Mouse (Mus musculus): ENCODE measurements at regions not wholly inside any gene's neighbourhood (a gene's known extent, or its start where the extent isn't known, plus 50 kb on each side); places are given as distances from the start of the nearest gene placed in this dataset.

DNA sequence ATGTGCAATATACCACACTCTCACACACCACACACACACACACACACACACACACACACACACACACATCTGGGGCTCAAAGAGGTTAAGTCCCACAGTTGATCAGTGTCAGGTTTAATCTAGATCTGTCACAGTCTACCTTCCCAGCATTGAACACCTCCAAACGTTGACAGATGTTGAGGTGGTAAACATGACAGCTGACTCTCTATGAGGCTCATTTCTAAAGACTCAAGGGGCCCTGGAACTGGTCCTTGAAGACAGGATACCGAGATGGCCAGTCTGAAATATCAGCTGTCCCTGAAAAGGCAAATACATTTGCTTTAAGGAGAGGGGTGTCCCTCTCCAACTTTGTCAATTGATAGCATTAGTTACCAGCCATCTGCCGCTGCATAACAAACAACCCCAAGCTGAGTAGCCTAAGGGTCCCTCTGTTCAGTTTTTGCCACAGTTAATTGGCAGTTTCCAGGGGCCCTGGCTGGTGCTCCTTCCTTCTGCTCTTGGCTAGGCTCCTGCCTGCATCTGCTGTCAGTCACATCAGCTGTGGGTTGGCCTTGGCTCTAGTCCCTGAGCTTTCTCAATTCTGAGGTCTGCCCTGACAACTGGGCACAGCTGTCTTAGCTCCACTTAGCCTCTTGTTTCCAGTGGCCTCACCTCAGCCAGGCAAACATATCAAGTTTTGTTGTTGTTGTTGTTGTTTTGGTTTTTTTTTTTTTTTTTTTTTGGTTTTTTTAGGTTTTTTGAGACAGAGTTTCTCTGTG, 73.5 kb upstream of the Ctnnb1 start:
- no peaks in the 10 kb centered on the region for H3K4me1 ChIP-seq (replicated peaks; ENCODE audit: control insufficient read depth, insufficient read depth, low read length)
- H3K9ac ChIP-seq (ENCODE audit: low read depth, low read length), result no peak overlapping the region
- ATAC-seq (replicated peaks; ENCODE audit: low FRiP score), result no peak
- WGBS, result 68% methylated on average over 3 of the region's 3 CpGs
- no peak overlapping the region for H3K27ac ChIP-seq (ENCODE audit: low read depth, low read length)
- H3K36me3 ChIP-seq (ENCODE audit: control insufficient read depth, insufficient read depth, low read length), result no peaks in the 10 kb centered on the region
- H3K4me2 ChIP-seq, result no peak overlapping the region
- DNase-seq (ENCODE audit: low spot score), result no peak
- no peaks in the 10 kb centered on the region for H3K27me3 ChIP-seq (replicated peaks; ENCODE audit: control insufficient read depth, insufficient read depth, low read length)
- no peak overlapping the region for H3K4me3 ChIP-seq (ENCODE audit: low read depth, low read length)
- H3K9me3 ChIP-seq (ENCODE audit: control insufficient read depth, low read length), result no peaks in the 10 kb centered on the region

DNA sequence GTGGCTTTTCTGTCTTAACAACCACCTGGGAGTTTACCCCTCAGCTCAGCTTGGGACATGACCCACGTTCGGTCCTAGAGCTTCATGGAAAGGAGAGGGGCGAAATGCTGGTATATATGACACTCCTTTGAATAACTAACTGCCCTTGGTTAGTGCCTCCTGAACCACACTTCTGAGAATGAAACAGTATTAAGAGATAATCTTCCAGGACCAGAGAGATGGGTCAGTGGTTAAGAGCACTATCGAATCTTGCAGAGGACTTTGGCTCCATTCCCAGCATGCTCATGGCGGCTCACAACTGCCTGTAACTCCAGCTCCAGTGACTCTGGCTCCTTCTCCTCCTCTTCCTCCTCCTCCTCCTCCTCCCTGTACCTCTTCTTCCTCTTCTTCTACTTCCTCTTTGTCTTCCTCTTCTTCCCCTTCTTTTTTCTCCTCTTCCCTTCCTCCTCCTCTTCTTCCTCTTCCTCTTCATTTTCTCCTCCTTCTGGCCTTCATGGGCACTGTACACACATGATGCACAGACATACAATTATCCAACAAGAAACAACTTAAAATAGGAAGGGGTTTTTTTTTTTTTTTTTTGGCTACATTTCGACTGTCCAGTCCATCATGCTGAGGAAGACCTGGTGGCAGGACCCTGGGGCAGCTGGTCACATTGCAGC, 71.0 kb upstream of the Ctnnb1 start:
- no peaks in the 10 kb centered on the region for H3K27me3 ChIP-seq (replicated peaks; ENCODE audit: control insufficient read depth, insufficient read depth, low read length)
- no peak for ATAC-seq (replicated peaks; ENCODE audit: low FRiP score)
- no peak for DNase-seq (ENCODE audit: low spot score)
- H3K9ac ChIP-seq (ENCODE audit: low read depth, low read length), result no peak overlapping the region
- no peak overlapping the region for H3K4me3 ChIP-seq (ENCODE audit: low read depth, low read length)
- no peak overlapping the region for H3K27ac ChIP-seq (ENCODE audit: low read depth, low read length)
- no peaks in the 10 kb centered on the region for H3K9me3 ChIP-seq (ENCODE audit: control insufficient read depth, low read length)
- 78% methylated on average over 6 of the region's 6 CpGs for WGBS
- H3K4me1 ChIP-seq (replicated peaks; ENCODE audit: control insufficient read depth, insufficient read depth, low read length), result no peaks in the 10 kb centered on the region
- no peak overlapping the region for H3K4me2 ChIP-seq
- H3K36me3 ChIP-seq (ENCODE audit: control insufficient read depth, insufficient read depth, low read length), result no peaks in the 10 kb centered on the region

GRCm38 (mm10) chr9:120860969-120861595, 67.9 kb upstream of the Ctnnb1 start:
- no peaks in the 10 kb centered on the region for H3K9me3 ChIP-seq (ENCODE audit: control insufficient read depth, low read length)
- H3K4me3 ChIP-seq (ENCODE audit: low read depth, low read length), result no peak overlapping the region
- H3K9ac ChIP-seq (ENCODE audit: low read depth, low read length), result no peak overlapping the region
- no peaks in the 10 kb centered on the region for H3K4me1 ChIP-seq (replicated peaks; ENCODE audit: control insufficient read depth, insufficient read depth, low read length)
- WGBS, result 71% methylated on average over 8 of the region's 8 CpGs
- no peak overlapping the region for H3K4me2 ChIP-seq
- no peaks in the 10 kb centered on the region for H3K27me3 ChIP-seq (replicated peaks; ENCODE audit: control insufficient read depth, insufficient read depth, low read length)
- no peaks in the 10 kb centered on the region for H3K36me3 ChIP-seq (ENCODE audit: control insufficient read depth, insufficient read depth, low read length)
- ATAC-seq (replicated peaks; ENCODE audit: low FRiP score) (no peak), DNase-seq (ENCODE audit: low spot score) (no peak)
- H3K27ac ChIP-seq (ENCODE audit: low read depth, low read length), result no peak overlapping the region

- Histone ChIP-seq H3K4me3 (ENCODE audit: low read depth, low read length) (no peak overlapping the region), H3K4me1 (replicated peaks; ENCODE audit: control insufficient read depth, insufficient read depth, low read length) (no peaks in the 10 kb centered on the region), H3K9me3 (ENCODE audit: control insufficient read depth, low read length) (no peaks in the 10 kb centered on the region), H3K4me2 (no peak overlapping the region), H3K27ac (ENCODE audit: low read depth, low read length) (no peak overlapping the region), H3K9ac (ENCODE audit: low read depth, low read length) (no peak overlapping the region), H3K27me3 (replicated peaks; ENCODE audit: control insufficient read depth, insufficient read depth, low read length) (no peaks in the 10 kb centered on the region), H3K36me3 (ENCODE audit: control insufficient read depth, insufficient read depth, low read length) (no peaks in the 10 kb centered on the region)
- DNase-seq (ENCODE audit: low spot score), result no peak
- WGBS, result 77% methylated on average over 12 of the region's 12 CpGs
- no peak for ATAC-seq (replicated peaks; ENCODE audit: low FRiP score)
Measured at GRCm38 (mm10) chr9:120861788-120862345, 67.1 kb upstream of the Ctnnb1 start.

DNA sequence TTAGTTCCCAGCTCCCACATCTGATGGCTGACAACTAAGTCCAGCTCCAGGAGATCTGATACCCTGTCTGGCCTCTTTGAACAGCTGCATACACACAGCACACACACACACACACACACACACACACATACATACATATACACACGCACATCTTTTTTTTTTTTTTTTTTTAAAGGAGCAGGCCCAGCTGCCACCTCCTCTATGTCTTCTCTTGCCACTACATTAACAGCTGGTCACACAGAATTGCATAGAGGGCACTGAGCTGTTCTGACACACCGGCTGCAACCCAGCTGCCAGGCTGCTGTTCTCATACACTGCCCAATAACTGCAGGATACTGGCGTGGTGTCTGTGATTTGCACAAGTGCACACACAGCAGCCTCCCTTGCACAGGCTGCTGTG, 64.6 kb upstream of the Ctnnb1 start:
- no peak for ATAC-seq (replicated peaks; ENCODE audit: low FRiP score)
- DNase-seq (ENCODE audit: low spot score), result no peak
- no peaks in the 10 kb centered on the region for H3K36me3 ChIP-seq (ENCODE audit: control insufficient read depth, insufficient read depth, low read length)
- H3K4me1 ChIP-seq (replicated peaks; ENCODE audit: control insufficient read depth, insufficient read depth, low read length), result no peaks in the 10 kb centered on the region
- H3K27me3 ChIP-seq (replicated peaks; ENCODE audit: control insufficient read depth, insufficient read depth, low read length), result no peaks in the 10 kb centered on the region
- H3K9me3 ChIP-seq (ENCODE audit: control insufficient read depth, low read length), result no peaks in the 10 kb centered on the region
- H3K9ac ChIP-seq (ENCODE audit: low read depth, low read length), result no peak overlapping the region
- H3K4me3 ChIP-seq (ENCODE audit: low read depth, low read length), result no peak overlapping the region
- H3K4me2 ChIP-seq, result no peak overlapping the region
- WGBS, result 70% methylated on average over 3 of the region's 3 CpGs
- no peak overlapping the region for H3K27ac ChIP-seq (ENCODE audit: low read depth, low read length)

DNA sequence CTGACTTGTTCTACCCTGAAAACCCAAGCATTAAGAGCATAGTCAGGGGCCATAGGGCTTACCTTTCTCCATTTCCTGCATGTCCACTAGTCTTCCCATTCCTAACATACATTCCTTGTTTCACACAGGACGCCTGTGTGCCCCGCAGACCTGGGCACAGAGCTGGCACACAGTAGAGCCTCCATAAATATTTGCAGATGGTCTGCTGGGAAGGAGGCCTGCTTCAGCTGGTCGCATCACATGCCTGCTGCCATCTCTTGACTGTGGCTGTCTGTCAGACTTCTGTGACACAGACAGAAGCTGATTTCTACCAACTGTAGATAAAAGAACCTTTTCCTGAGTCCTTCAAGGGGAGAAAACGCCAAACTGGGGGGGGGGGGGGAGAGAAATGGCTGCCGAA, 62.8 kb upstream of the Ctnnb1 start:
- Histone ChIP-seq H3K4me1 (replicated peaks; ENCODE audit: control insufficient read depth, insufficient read depth, low read length) (no peaks in the 10 kb centered on the region), H3K9ac (ENCODE audit: low read depth, low read length) (no peak overlapping the region)
- WGBS, result 64% methylated on average over 5 of the region's 5 CpGs

DNA sequence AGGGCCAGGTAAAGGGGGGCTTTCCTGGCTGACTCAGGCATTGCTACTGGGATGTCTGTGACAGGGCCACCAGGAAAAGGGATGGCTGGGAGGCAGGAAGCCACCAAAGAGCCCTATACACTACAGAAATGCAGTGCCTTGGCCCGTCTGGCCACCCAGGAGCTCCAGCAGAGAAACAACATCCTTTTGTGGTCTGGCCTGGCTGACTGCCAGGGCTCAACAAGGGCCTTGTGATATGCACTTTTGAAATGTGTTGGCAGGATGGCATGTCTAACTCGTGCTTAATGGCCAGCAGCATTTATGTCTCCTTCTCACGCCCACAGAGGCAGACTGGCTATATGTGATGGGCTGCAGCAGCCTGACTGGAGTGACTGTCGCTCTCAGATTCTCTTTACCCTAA, 62.3 kb upstream of the Ctnnb1 start:
- Histone ChIP-seq H3K36me3 (ENCODE audit: control insufficient read depth, insufficient read depth, low read length) (no peaks in the 10 kb centered on the region), H3K4me2 (no peak overlapping the region), H3K27ac (ENCODE audit: low read depth, low read length) (no peak overlapping the region), H3K9ac (ENCODE audit: low read depth, low read length) (no peak overlapping the region), H3K4me1 (replicated peaks; ENCODE audit: control insufficient read depth, insufficient read depth, low read length) (no peaks in the 10 kb centered on the region), H3K9me3 (ENCODE audit: control insufficient read depth, low read length) (no peaks in the 10 kb centered on the region), H3K27me3 (replicated peaks; ENCODE audit: control insufficient read depth, insufficient read depth, low read length) (no peaks in the 10 kb centered on the region), H3K4me3 (ENCODE audit: low read depth, low read length) (no peak overlapping the region)
- WGBS, result 43% methylated on average over 4 of the region's 4 CpGs
- DNase-seq (ENCODE audit: low spot score), result no peak
- ATAC-seq (replicated peaks; ENCODE audit: low FRiP score), result no peak

More for the DNA sequence above, 62.8 kb upstream of the Ctnnb1 start:
- H3K27ac ChIP-seq (ENCODE audit: low read depth, low read length), result no peak overlapping the region
- DNase-seq (ENCODE audit: low spot score) (no peak), ATAC-seq (replicated peaks; ENCODE audit: low FRiP score) (no peak)
- H3K36me3 ChIP-seq (ENCODE audit: control insufficient read depth, insufficient read depth, low read length), result no peaks in the 10 kb centered on the region
- H3K9me3 ChIP-seq (ENCODE audit: control insufficient read depth, low read length), result no peaks in the 10 kb centered on the region
- H3K27me3 ChIP-seq (replicated peaks; ENCODE audit: control insufficient read depth, insufficient read depth, low read length), result no peaks in the 10 kb centered on the region
- no peak overlapping the region for H3K4me2 ChIP-seq
- H3K4me3 ChIP-seq (ENCODE audit: low read depth, low read length), result no peak overlapping the region

DNA sequence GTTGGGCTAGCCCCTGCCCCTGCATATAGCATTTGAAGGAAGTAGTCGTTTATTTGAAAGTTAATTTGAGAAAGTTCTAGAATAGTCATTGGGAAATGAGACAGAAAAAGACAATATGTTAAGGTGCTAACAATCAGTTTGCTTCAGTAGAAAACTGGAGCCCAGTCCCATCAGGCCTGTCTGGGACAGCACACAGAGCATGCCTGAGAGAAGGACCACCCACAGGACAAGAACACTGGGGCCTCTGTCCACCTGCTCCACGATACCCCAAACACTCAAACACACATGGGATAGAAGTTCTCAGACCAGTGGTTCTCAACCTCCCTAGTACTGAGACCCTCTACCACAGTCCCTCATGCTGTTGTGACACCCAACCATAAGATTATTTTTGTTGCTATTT, 61.2 kb upstream of the Ctnnb1 start:
- H3K4me1 ChIP-seq (replicated peaks; ENCODE audit: control insufficient read depth, insufficient read depth, low read length), result no peaks in the 10 kb centered on the region
- H3K27me3 ChIP-seq (replicated peaks; ENCODE audit: control insufficient read depth, insufficient read depth, low read length), result no peaks in the 10 kb centered on the region
- DNase-seq (ENCODE audit: low spot score) (no peak), ATAC-seq (replicated peaks; ENCODE audit: low FRiP score) (no peak)
- H3K27ac ChIP-seq (ENCODE audit: low read depth, low read length), result no peak overlapping the region
- H3K4me3 ChIP-seq (ENCODE audit: low read depth, low read length), result no peak overlapping the region
- H3K9me3 ChIP-seq (ENCODE audit: control insufficient read depth, low read length), result no peaks in the 10 kb centered on the region
- H3K4me2 ChIP-seq, result no peak overlapping the region
- H3K9ac ChIP-seq (ENCODE audit: low read depth, low read length), result no peak overlapping the region
- H3K36me3 ChIP-seq (ENCODE audit: control insufficient read depth, insufficient read depth, low read length), result no peaks in the 10 kb centered on the region
- 72% methylated on average over 2 of the region's 2 CpGs for WGBS
